Mouse (Mus musculus) frontal cortex, postnatal 10 days (tissue): ENCODE results near the gene Vmn1r53.
"Not testable (repeated sequence)": the region's sequence is repeated elsewhere in the genome, so short reads cannot be mapped to it uniquely, and the experiment has no call there.

Experiments
- DNase-seq, 2 experiments: peaks; one replicate each; pipeline ENCODE4 v3.0.0; 2022; ENCODE audit warnings: low spot score in 2 of 2, mixed read lengths in 1 of 2

Gene Vmn1r53

GRCm38 (mm10) chr6:90224338-90224737 lies at the start of gene Vmn1r53:
TSS of gene Vmn1r53 (minus strand) at chr6:90224438.
- no peak for DNase-seq

GRCm38 (mm10) chr6:90246000-90246399 lies 21.8 kb upstream of the Vmn1r53 start, which contains the start of gene Vmn1r54:
TSS of gene Vmn1r54 (plus strand) at chr6:90246300.
- no peak for DNase-seq

GRCm38 (mm10) chr6:90244019-90244418 lies 19.8 kb upstream of the Vmn1r53 start:
- DNase-seq, result no peak

GRCm38 (mm10) chr6:90232681-90233080 lies 8.4 kb upstream of the Vmn1r53 start:
- DNase-seq, result no peak

GRCm38 (mm10) chr6:90232114-90232513 lies 7.9 kb upstream of the Vmn1r53 start:
- DNase-seq, result not testable (repeated sequence)

- not testable (repeated sequence) for DNase-seq
Observed at GRCm38 (mm10) chr6:90202493-90202892, 21.7 kb downstream of the Vmn1r53 start, which contains the start of gene V1ra8. TSS of gene V1ra8 (plus strand) at chr6:90202793.

- DNase-seq, result no peak
Observed at GRCm38 (mm10) chr6:90174508-90174907, 49.7 kb downstream of the Vmn1r53 start, which contains the start of gene Vmn1r52. TSS of gene Vmn1r52 (plus strand) at chr6:90174808.
